Mouse (Mus musculus): Measurements from ENCODE around the gene Cmss1.

Cmss1 gene

DNA sequence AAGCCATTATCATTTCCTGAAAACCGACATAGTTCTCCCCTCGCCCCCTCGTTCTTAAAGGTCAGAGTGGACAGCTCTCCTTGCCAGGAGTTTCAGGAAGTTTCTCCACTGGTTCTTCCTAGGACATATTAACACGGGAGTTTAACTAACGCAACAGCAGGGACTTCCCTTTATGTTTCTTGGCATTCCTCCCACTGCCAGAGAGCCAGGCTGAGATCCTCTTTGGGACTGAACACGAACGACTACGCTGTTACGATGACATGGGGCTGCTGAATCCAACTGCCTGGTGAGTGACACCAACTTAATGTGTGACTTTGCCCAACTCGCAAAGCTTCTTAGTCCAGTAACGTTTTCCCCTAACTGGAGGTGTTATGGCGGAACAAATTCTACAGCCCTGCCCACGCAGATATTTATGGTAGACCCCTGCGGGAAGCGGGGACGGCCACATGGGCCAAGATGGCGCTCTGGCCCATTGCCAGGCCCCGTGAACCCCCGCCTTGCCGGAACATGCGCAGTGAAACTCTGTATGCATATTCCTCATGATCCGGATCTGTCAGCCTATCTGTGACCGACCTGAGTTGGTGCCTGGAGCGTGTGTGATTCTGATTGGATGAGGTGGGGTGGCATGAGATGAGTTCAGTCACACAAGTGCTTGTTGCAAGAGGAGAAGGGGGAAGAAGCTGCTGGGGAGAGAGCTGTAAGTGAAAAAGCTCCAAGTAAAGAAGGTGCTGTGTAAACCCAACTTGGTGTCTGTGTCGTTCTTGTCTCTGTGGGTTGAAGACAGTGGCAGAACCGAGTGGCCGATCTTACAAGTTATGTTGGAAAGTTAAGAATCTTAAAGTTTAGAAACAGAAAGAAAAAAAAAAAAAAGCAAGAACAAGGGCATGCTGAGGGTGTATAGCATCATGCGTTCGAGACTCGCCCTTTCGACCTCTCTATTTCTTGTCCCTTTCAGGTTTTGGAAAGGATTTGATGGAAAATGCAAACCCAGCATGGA is 326.1 kb downstream of the Cmss1 start:
- no peak for DNase-seq

DNA sequence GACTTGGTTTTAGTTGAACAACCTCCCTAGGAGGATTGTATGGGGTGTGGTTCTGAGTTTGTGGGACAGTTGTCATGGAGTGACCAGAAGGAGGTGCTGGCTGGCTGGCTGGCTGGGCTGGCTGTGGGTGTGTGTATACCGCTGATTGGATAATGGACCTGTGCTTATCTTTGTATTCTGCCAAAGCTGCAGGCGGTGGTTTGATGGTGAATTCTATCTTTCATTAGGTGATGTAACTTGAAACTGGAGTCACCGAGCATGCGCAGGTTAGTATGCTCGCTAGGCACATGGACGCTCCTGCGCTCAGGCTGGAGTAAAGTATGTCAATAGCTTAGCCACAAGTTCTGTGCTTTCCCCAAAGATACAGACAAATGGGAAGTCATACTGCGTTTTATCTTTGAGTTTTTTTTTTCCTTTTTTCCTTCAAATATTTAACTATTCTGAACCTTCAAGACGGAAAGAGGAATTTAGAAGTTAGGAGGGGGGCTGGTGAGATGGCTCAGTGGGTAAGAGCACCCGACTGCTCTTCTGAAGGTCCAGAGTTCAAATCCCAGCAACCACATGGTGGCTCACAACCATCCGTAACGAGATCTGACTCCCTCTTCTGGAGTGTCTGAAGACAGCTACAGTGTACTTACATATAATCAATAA is 327.6 kb downstream of the Cmss1 start:
- DNase-seq = no peak

DNA sequence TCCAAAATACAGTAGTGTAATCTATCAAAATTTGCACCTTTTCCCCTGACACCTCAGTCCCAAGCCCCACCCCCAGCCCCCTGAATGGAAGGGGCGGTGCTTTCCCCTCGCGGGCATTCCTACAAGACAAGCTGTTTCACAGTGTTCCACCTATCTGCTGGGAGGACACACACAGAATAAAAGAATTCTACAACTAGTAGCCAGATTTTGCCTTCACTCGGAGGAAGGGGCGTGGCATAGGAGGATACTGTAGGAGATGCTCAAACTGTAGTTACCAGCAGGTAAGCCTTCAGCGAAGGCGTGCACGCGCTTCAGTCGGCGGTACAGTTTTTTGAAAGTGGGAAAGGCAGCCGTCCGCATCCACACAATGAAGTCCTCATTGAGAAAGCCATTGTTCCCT is 336.9 kb downstream of the Cmss1 start:
- DNase-seq = no peak

DNA sequence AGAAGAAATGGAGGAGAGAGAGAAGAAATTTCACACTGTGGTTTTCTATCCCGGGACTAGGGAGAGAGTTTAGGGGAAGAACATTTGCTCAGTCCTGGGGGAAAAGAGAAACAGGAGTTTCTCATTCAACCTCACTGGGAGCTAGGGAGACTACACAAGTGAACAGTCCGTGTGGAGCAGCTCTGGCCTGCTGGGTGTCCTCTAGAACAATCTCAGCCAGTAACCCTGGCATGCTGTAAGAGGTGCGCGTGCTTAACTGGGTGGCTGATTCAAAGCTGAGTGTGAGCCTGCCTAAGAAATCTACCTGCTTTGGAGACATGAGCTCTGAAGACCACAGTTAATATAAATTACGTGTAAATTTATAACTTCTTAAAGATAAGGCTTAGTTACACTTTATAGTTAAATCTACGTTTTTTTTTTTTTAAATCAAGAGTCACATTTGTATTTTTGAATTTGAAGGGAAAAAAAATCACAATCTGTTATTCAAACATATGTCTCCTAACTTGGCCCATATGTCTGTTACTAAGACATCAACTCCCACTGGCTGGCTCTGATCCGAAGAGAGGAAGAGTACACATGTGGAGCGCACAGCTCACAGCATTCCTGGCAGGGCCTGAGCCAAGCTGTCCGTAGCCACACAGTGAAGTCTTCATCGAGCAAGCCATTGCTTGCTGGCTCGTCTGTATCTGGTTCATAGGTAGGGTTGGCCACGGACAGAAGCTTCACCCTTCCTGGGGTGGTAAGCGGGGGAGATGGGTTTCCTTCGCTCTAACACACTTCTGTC is 338.4 kb downstream of the Cmss1 start:
- DNase-seq = no peak

DNA sequence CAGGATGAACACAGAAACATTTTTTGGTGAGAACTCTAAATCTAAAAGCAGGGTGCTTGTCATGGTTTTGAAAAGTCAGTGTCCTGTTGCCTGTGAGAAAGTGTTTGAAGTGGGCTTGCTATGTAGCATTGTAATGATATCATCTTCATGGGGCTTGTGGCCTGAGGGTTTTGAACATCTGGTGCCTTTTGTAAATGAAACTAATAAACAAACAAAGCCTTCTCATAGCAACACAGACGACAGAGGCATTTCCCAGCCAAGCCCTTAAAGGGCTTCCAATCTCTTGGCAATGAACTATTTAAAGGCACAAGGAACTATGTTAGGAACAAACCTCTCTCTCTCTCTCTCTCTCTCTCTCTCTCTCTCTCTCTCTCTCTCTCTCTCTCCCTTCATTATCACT is 339.6 kb downstream of the Cmss1 start:
- DNase-seq = no peak

DNA sequence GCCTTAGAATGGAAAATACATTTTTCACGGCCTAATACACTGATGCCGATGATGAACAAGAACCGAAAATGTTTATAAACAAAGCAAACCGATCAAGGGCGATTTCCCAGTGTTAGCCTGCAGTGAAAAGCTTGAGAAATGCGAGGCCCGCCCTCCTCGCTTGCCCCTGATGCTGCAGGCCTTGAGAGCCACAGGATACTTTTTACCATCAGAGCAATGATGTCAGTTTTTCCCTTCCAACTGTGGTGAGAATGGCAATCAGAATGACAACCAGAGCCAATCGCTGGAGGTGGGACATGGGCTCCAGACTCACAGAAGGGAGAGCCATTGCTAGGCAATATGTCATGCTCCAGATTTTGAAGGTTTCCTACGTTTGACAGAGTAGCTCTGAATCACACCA is 346.5 kb downstream of the Cmss1 start:
- DNase-seq = no peak

DNA sequence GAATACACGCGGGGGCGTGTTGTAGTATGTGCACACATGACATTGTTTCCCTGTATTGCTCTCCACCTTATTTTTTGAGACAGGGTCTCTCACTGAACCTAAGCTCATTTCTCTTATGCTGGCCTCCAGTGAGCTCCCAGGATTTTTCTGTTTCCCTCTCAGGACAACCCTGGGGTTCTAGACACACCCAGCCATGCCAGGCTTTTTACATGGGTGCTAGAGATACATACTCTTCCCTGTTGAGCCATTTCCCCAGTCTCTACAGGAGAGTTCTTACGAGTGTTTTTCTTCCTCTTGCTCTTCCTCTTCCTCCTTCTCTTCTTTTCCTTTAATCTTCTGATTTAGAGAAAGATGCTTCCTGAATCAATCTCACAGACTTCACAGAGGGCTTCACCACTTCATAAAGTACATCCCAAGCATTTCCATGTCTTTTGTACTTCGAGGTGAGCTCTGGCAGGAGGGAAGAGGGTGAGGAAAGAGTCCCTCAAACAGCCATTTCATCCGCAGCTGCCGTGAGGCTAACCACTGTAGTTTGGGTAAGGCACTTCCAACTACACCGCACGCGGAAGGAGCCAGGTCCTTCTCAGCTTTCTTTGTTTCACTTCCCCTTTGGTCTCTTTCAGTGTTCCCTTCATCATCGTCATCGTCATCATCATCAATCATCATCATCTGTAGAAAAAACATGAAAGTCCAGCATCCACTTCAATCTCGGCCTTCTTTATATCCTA is 347.1 kb downstream of the Cmss1 start:
- DNase-seq = no peak
